Comparison of ENCODE assay signal across 8 mouse cellular contexts in genomic region chr6:113037946-113038734, GRCm38 (mm10). TPM values are rescaled to one million over a fixed set of nuclear protein-coding genes. Genes with fewer than 3 reads are reported as not detected.
DNase-seq lines count a peak whose midpoint lies in the region; ATAC-seq and TF ChIP-seq lines count a peak whose summit lies in the region.

No protein-coding gene starts in this region.

- TF ChIP-seq CTCF in liver, embryonic 14.5 days (IDR thresholded peaks at IDR 0.05; ENCODE audit: low read depth) = peak; percentile 95
- TF ChIP-seq CTCF in stomach, postnatal 0 days (IDR thresholded peaks at IDR 0.05; ENCODE audit: low read depth) = peak; percentile 97

- H3K4me2 ChIP-seq in heart, embryonic 15.5 days = peak overlapping the region; percentile 54
- peak overlapping the region; percentile 53 for H3K4me2 ChIP-seq in liver, embryonic 14.5 days (ENCODE audit: low read depth)
- peak overlapping the region; percentile 49 for H3K4me2 ChIP-seq in stomach, postnatal 0 days (replicated peaks; ENCODE audit: low read depth)

- 0 out of 2 replicates have a peak overlapping the region, but pooled peaks have one; percentile 2 for H3K9ac ChIP-seq in heart, embryonic 15.5 days
- 0 out of 2 replicates have a peak overlapping the region, but pooled peaks have one; percentile 33 for H3K9ac ChIP-seq in liver, embryonic 14.5 days (replicated peaks)
- peak overlapping the region; percentile 47; the same call in 1 of the 2 replicates for H3K9ac ChIP-seq in stomach, postnatal 0 days (ENCODE audit: low read length)

- H3K4me1 ChIP-seq in heart, embryonic 15.5 days (replicated peaks) = peaks cover 9% of the 10 kb centered on the region
- H3K4me1 ChIP-seq in liver, embryonic 14.5 days (replicated peaks; ENCODE audit: control insufficient read depth in 2 of 2, insufficient read depth in 2 of 2, low read length in 1 of 2) = peaks cover 13 to 29% of the 10 kb centered on the region in 2 experiments
- H3K4me1 ChIP-seq in stomach, postnatal 0 days (replicated peaks; ENCODE audit: control insufficient read depth, insufficient read depth) = no peaks in the 10 kb centered on the region

- H3K27me3 ChIP-seq in heart, embryonic 15.5 days = no peaks in the 10 kb centered on the region
- H3K27me3 ChIP-seq in liver, embryonic 14.5 days (ENCODE audit: control insufficient read depth, insufficient read depth, low read length) = no peaks in the 10 kb centered on the region
- no peaks in the 10 kb centered on the region for H3K27me3 ChIP-seq in stomach, postnatal 0 days (ENCODE audit: control insufficient read depth, insufficient read depth, low read length)

- TF ChIP-seq EP300 in liver, embryonic 14.5 days (IDR thresholded peaks at IDR 0.05; ENCODE audit: low read depth) = no peak
- TF ChIP-seq EP300 in stomach, postnatal 0 days (optimal IDR thresholded peaks at IDR 0.05) = peak; percentile 54

- H3K4me3 ChIP-seq in heart, embryonic 15.5 days = peak overlapping the region; percentile 24; the same call in 1 of the 2 replicates
- peak overlapping the region; percentile 31 to 32; a peak in 3 of 4 replicates for H3K4me3 ChIP-seq in liver, embryonic 14.5 days (ENCODE audit: insufficient read depth in 1 of 2, low read depth in 2 of 2, low read length in 2 of 2)
- H3K4me3 ChIP-seq in stomach, postnatal 0 days (ENCODE audit: low read depth, low read length) = no peak overlapping the region

- ATAC-seq in heart, embryonic 15.5 days (replicated peaks; ENCODE audit: insufficient number of reproducible peaks, insufficient read depth, low FRiP score, low read depth) = no peak
- ATAC-seq in liver, embryonic 14.5 days (ENCODE audit: insufficient read depth) = peak; percentile 11; the same call in 1 of the 2 replicates
- ATAC-seq in stomach, postnatal 0 days (ENCODE audit: low FRiP score, low TSS enrichment) = peak; percentile 89

- DNase-seq in CD8-positive naive resting alpha-beta T cell, adult 2 months (ENCODE audit: low read depth in 2 of 2, low spot score in 2 of 2) = peak; percentile 49 to 69
- DNase-seq in c-Kit-positive CD71-negative TER-119-negative erythroid progenitor cells, embryonic 14.5 days (ENCODE audit: low read depth) = peak; percentile 69
- DNase-seq in fibroblast of lung, adult 2 months (ENCODE audit: low read depth) = peak; percentile 40
- DNase-seq in kidney, postnatal 14 days = peak; percentile 82
- DNase-seq in liver, embryonic 14.5 days (ENCODE audit: low read depth in 3 of 3, low spot score in 3 of 3) = no peak
- DNase-seq in neural tube, embryonic 10.5 days (ENCODE audit: extremely low spot score, low spot score) = peak; percentile 46
- DNase-seq in stomach, postnatal 0 days (ENCODE audit: low spot score) = peak; percentile 76

- H3K27ac ChIP-seq in heart, embryonic 15.5 days = no peak overlapping the region
- H3K27ac ChIP-seq in liver, embryonic 14.5 days = no peak overlapping the region
- peak overlapping the region; percentile 83 for H3K27ac ChIP-seq in stomach, postnatal 0 days (replicated peaks)

- no peaks in the 10 kb centered on the region for H3K36me3 ChIP-seq in heart, embryonic 15.5 days
- H3K36me3 ChIP-seq in liver, embryonic 14.5 days (replicated peaks; ENCODE audit: control insufficient read depth, insufficient read depth, low read depth) = no peaks in the 10 kb centered on the region
- H3K36me3 ChIP-seq in stomach, postnatal 0 days (ENCODE audit: control insufficient read depth, insufficient read depth, low read length) = no peaks in the 10 kb centered on the region

- H3K9me3 ChIP-seq in heart, embryonic 15.5 days (replicated peaks) = no peaks in the 10 kb centered on the region
- no peaks in the 10 kb centered on the region for H3K9me3 ChIP-seq in liver, embryonic 14.5 days (ENCODE audit: control insufficient read depth, low read length)
- no peaks in the 10 kb centered on the region for H3K9me3 ChIP-seq in stomach, postnatal 0 days (ENCODE audit: control insufficient read depth, low read length)

- WGBS in heart, embryonic 15.5 days = 10% methylated on average over 19 of the region's 19 CpGs
- WGBS in liver, embryonic 14.5 days (ENCODE audit: insufficient replicate concordance) = 11% methylated on average over 19 of the region's 19 CpGs
- 6% methylated on average over 19 of the region's 19 CpGs for WGBS in stomach, postnatal 0 days

RNA-seq across cellular contexts. Expression of gene Thumpd3, which starts 7.9 kb away (rescaled TPM):
- 32.4 and 37.8 TPM in 2 replicates for polyA plus RNA-seq in heart, embryonic 15.5 days (2015; fragmentation: Nextera tagmentation; extraction: Ambion mirVana)
- polyA plus RNA-seq in liver, embryonic 14.5 days (2012; rRNA removed) = 14.0 and 19.6 TPM in 2 replicates
- polyA plus RNA-seq in liver, embryonic 14.5 days (2014; fragmentation: Nextera tagmentation; extraction: Ambion mirVana) = 35.4 and 35.7 TPM in 2 replicates
- 33.6 and 34.0 TPM in 2 replicates for polyA plus RNA-seq in stomach, postnatal 0 days (2015; fragmentation: Nextera tagmentation; extraction: Ambion mirVana)

RNA-seq across cellular contexts. Expression of gene Setd5, which starts 39.0 kb away (rescaled TPM):
- polyA plus RNA-seq in heart, embryonic 15.5 days (2015; fragmentation: Nextera tagmentation; extraction: Ambion mirVana) = 42.6 and 53.4 TPM in 2 replicates
- polyA plus RNA-seq in liver, embryonic 14.5 days (2012; rRNA removed) = 10.5 and 11.8 TPM in 2 replicates
- polyA plus RNA-seq in liver, embryonic 14.5 days (2014; fragmentation: Nextera tagmentation; extraction: Ambion mirVana) = 14.1 and 16.2 TPM in 2 replicates
- polyA plus RNA-seq in stomach, postnatal 0 days (2015; fragmentation: Nextera tagmentation; extraction: Ambion mirVana) = 34.6 and 35.9 TPM in 2 replicates

Comparison
In these comparisons a context has a peak if more than half of its experiments do, and no peak if none do; other contexts are left out.
1. DNase-seq: peak in CD8-positive naive resting alpha-beta T cell, adult 2 months (2 of 2), c-Kit-positive CD71-negative TER-119-negative erythroid progenitor cells, embryonic 14.5 days (single experiment), fibroblast of lung, adult 2 months (single experiment), kidney, postnatal 14 days (single experiment), neural tube, embryonic 10.5 days (single experiment) and stomach, postnatal 0 days (single experiment); none in liver, embryonic 14.5 days (0 of 3).
2. Peak in every context shown above with its lines, with median percentiles within 50 percentile points of each other: H3K4me2 ChIP-seq and H3K9ac ChIP-seq.